Mouse (Mus musculus) ES-Bruce4 (cell line): ENCODE results near the gene Nr2e3.

Source experiments
- CTCF ChIP-seq: IDR thresholded peaks from one replicate; pipeline ENCODE4 v1.8.1; 2011; ENCODE audit warnings: low read depth, low read length
- EP300 ChIP-seq: IDR thresholded peaks from 2 replicates; pipeline ENCODE4 v1.6.1; 2011; ENCODE audit warnings: low read depth, low read length; ENCODE audit not compliant: insufficient read depth
- POLR2A ChIP-seq: IDR thresholded peaks from one replicate; pipeline ENCODE4 v1.8.1; 2011; ENCODE audit warnings: low read length; ENCODE audit not compliant: insufficient read depth

GRCm38 (mm10) chr9:59989864-59990263 is 29.4 kb upstream of the Nr2e3 start:
- TF ChIP-seq POLR2A = no peak
- TF ChIP-seq CTCF = no peak
- TF ChIP-seq EP300 = no peak
